Mouse (Mus musculus) C2C12 (cell line): Measurements from ENCODE around the gene Hs6st3.

Source experiments
- CEBPB ChIP-seq: IDR thresholded peaks from one replicate; pipeline ENCODE4 v1.6.1; 2011; ENCODE audit warnings: low read depth, mild to moderate bottlenecking, control low read depth, moderate library complexity
- CTCF ChIP-seq: IDR thresholded peaks from one replicate; pipeline ENCODE4 v1.5.1; 2011; ENCODE audit not compliant: control insufficient read depth, insufficient read depth, insufficient read length
- FOSL1 ChIP-seq: IDR thresholded peaks from one replicate; pipeline ENCODE4 v1.8.0; 2011; ENCODE audit warnings: mild to moderate bottlenecking, low read length; ENCODE audit not compliant: poor library complexity, insufficient read depth, severe bottlenecking
- MAX ChIP-seq: IDR thresholded peaks from one replicate; pipeline ENCODE4 v1.6.1; 2011; ENCODE audit warnings: mild to moderate bottlenecking, control low read depth
- MYOD1 ChIP-seq: IDR thresholded peaks from one replicate; pipeline ENCODE4 v1.6.1; 2011; ENCODE audit warnings: low read depth; ENCODE audit not compliant: control insufficient read depth, insufficient read length
- MYOG ChIP-seq: IDR thresholded peaks from one replicate; pipeline ENCODE4 v1.6.1; 2011; ENCODE audit not compliant: control insufficient read depth, insufficient read length; ENCODE audit errors: extremely low read depth
- USF1 ChIP-seq: IDR thresholded peaks from one replicate; pipeline ENCODE4 v1.6.1; 2011; ENCODE audit warnings: low read depth, mild to moderate bottlenecking, control low read depth, moderate library complexity

GRCm38 (mm10) chr14:119772040-119772439 lies 633.9 kb downstream of the Hs6st3 start:
- TF ChIP-seq MAX (no peak), MYOG (no peak), CTCF (no peak), FOSL1 (no peak), USF1 (no peak), MYOD1 (no peak), CEBPB (no peak)
